Mouse (Mus musculus): Measurements from ENCODE around the gene Vmn1r48. TPM values are rescaled to one million over a fixed set of nuclear protein-coding genes. Genes with fewer than 3 reads are reported as not detected.
"Not testable (repeated sequence)": the region's sequence is repeated elsewhere in the genome, so short reads cannot be mapped to it uniquely, and the experiment has no call there.

The Vmn1r48 gene
- not detected in 2 replicates for polyA plus RNA-seq (2016; fragmentation: Nextera tagmentation; extraction: Ambion mirVana)

DNA sequence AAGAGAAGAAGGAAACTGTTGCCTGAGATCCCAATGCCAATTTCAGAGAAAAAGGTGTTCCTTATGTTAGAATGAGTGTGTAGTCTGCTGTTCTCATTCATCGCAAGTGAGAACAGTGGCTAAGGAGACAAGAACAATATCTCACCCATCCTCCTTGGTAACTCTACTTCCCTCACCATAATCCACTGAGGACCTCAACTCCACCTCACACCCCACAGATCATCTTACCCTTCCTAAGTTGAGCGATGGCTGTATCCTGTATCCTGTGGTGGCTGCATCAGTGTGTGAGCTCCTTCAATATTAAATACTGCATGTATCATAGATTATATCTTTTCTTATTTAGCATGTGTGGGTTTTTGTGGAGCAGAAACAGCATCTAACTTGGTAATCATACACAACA lies at the start of gene Vmn1r48:
Gene Vmn1r48 (minus strand): TSS at position 101 of the 400 bp plus-strand sequence.
- WGBS = no CpG with 5 or more reads among the region's 2 CpGs
- H3K4me1 ChIP-seq; DNase-seq (ENCODE audit: low spot score); H3K36me3 ChIP-seq; H3K27me3 ChIP-seq (ENCODE audit: low read depth, poor library complexity, severe bottlenecking); H3K4me3 ChIP-seq; H3K9me3 ChIP-seq (replicated peaks); H3K27ac ChIP-seq: not testable (repeated sequence)

DNA sequence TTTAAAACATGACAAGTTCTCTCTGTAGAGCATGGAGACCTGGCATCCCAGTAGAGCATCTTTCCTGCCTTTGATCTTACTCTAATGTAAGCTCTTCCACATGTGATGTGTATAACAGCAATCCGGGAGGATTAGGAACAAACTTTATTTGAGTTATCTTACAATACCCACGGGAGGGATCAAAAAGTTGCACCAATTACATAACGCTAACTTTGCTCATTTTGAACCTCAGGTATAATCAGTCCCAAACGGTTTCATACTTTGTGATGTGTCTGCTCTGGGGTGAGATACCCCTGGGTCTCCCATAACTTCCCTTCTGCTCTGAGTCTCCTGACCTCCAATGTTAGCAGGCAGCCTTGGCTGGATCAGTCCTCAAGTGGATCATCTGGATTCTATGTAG lies 41.8 kb upstream of the Vmn1r48 start, which contains the start of gene Vmn1r49:
Gene Vmn1r49 (minus strand): TSS at position 101 of the 400 bp plus-strand sequence.
- no peaks in the 10 kb centered on the region for H3K4me1 ChIP-seq
- no peak within 1 kb of the TSS for H3K27ac ChIP-seq
- WGBS = 82% methylated on average over 4 of the region's 4 CpGs
- no peak within 1 kb of the TSS for H3K4me3 ChIP-seq
- no peaks in the 10 kb centered on the region for H3K36me3 ChIP-seq
- H3K9me3 ChIP-seq (replicated peaks) = no peaks in the 10 kb centered on the region
- no peaks in the 10 kb centered on the region for H3K27me3 ChIP-seq (ENCODE audit: low read depth, poor library complexity, severe bottlenecking)
- DNase-seq (ENCODE audit: low spot score) = no peak

DNA sequence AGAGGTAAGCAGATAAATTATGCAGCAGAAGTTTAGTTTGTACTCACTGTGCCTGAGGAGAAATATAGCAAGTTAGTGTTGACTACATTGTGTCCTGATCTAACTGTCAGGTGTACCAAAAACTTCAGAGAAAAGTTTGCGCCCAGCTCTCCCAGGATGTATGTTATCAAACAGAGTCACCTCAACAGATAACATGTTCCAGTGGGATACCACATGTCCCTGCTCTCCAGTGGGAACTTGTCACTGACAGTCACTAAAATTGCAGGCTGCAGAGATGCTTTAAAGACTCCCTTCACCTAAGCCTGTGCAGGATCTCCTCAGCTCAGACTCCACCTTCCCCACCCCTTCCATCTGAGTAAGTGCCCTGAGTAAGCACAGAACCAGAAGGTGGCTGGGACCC lies 20.8 kb downstream of the Vmn1r48 start, which contains the start of gene Vmn1r47:
Gene Vmn1r47 (plus strand): TSS at position 301 of the 400 bp plus-strand sequence.
- H3K4me3 ChIP-seq; DNase-seq (ENCODE audit: low spot score); H3K27me3 ChIP-seq (ENCODE audit: low read depth, poor library complexity, severe bottlenecking); H3K36me3 ChIP-seq; H3K27ac ChIP-seq; H3K9me3 ChIP-seq (replicated peaks); H3K4me1 ChIP-seq: not testable (repeated sequence)
- 97% methylated on average over 1 of the region's 1 CpGs for WGBS

DNA sequence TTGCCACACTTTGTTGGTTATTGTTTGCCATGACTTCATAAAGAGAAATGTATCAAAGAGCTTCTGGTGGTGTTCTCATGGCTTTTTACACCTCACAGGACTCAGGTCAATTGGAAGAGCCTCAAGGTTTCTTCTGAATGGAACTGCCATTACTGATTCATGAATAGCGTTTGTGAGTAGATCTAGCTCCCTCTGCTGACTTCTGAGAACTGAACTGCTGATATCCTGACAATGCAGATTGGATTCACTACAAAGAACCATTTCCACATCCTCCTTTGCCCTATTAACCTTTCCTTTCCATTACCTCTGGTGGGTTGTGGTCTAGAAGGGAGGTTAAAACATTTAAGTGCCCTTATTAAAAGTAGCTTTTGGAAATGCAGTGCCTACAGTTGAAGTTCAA lies 50.7 kb downstream of the Vmn1r48 start:
- 24% methylated on average over 1 of the region's 1 CpGs for WGBS
- DNase-seq (ENCODE audit: low spot score) = no peak
- no peaks in the 10 kb centered on the region for H3K27me3 ChIP-seq (ENCODE audit: low read depth, poor library complexity, severe bottlenecking)
- no peaks in the 10 kb centered on the region for H3K36me3 ChIP-seq
- H3K4me1 ChIP-seq = no peaks in the 10 kb centered on the region
- H3K9me3 ChIP-seq (replicated peaks) = 0 out of 2 replicates have a peak, but pooled peaks cover 2% of the 10 kb centered on the region
- no peak overlapping the region for H3K4me3 ChIP-seq
- H3K27ac ChIP-seq = no peak overlapping the region

Other genes starting within 250 kb of the Vmn1r48 start
- gene Vmn1r42, start 160.4 kb downstream of the Vmn1r48 start, polyA plus RNA-seq (2016; fragmentation: Nextera tagmentation; extraction: Ambion mirVana) = not detected in 2 replicates
- not detected in 2 replicates for gene Vmn1r43, start 160.4 kb downstream of the Vmn1r48 start, polyA plus RNA-seq (2016; fragmentation: Nextera tagmentation; extraction: Ambion mirVana)
- gene Vmn1r44, start 153.2 kb downstream of the Vmn1r48 start, polyA plus RNA-seq (2016; fragmentation: Nextera tagmentation; extraction: Ambion mirVana) = not detected in 2 replicates
- not detected in 2 replicates for gene Vmn1r45, start 96.2 kb downstream of the Vmn1r48 start, polyA plus RNA-seq (2016; fragmentation: Nextera tagmentation; extraction: Ambion mirVana)
- not detected in 2 replicates for gene Vmn1r46, start 67.5 kb downstream of the Vmn1r48 start, polyA plus RNA-seq (2016; fragmentation: Nextera tagmentation; extraction: Ambion mirVana)
- not detected in 2 replicates for gene Vmn1r47, start 20.7 kb downstream of the Vmn1r48 start, polyA plus RNA-seq (2016; fragmentation: Nextera tagmentation; extraction: Ambion mirVana)
- not detected in 2 replicates for gene Vmn1r49, start 41.7 kb upstream of the Vmn1r48 start, polyA plus RNA-seq (2016; fragmentation: Nextera tagmentation; extraction: Ambion mirVana)
- gene Vmn1r50, start 64.6 kb upstream of the Vmn1r48 start, polyA plus RNA-seq (2016; fragmentation: Nextera tagmentation; extraction: Ambion mirVana) = not detected in 2 replicates
- gene Vmn1r51, start 85.8 kb upstream of the Vmn1r48 start, polyA plus RNA-seq (2016; fragmentation: Nextera tagmentation; extraction: Ambion mirVana) = not detected in 2 replicates
- not detected in 2 replicates for gene Vmn1r52, start 138.0 kb upstream of the Vmn1r48 start, polyA plus RNA-seq (2016; fragmentation: Nextera tagmentation; extraction: Ambion mirVana)
- gene V1ra8, start 166.0 kb upstream of the Vmn1r48 start, polyA plus RNA-seq (2016; fragmentation: Nextera tagmentation; extraction: Ambion mirVana) = not detected in 2 replicates
- not detected in 2 replicates for gene Vmn1r53, start 187.6 kb upstream of the Vmn1r48 start, polyA plus RNA-seq (2016; fragmentation: Nextera tagmentation; extraction: Ambion mirVana)
- gene Vmn1r54, start 209.5 kb upstream of the Vmn1r48 start, polyA plus RNA-seq (2016; fragmentation: Nextera tagmentation; extraction: Ambion mirVana) = not detected in 2 replicates